Mouse (Mus musculus): ENCODE measurements around the gene Actr1a.

- no peak for TF ChIP-seq CTCF (IDR thresholded peaks at IDR 0.05; ENCODE audit: extremely low read depth, insufficient read depth, low read length)
- no peak for TF ChIP-seq POLR2A (IDR thresholded peaks at IDR 0.05; ENCODE audit: extremely low read depth, insufficient read depth, low read length)
Observed at GRCm38 (mm10) chr19:46399372-46399771, 3.8 kb upstream of the Actr1a start.
